Mouse (Mus musculus): ENCODE measurements at regions not wholly inside any gene's neighbourhood (a gene's known extent, or its start where the extent isn't known, plus 50 kb on each side); places are given as distances from the start of the nearest gene placed in this dataset.
"Not testable (repeated sequence)": the region's sequence is repeated elsewhere in the genome, so short reads cannot be mapped to it uniquely, and the experiment has no call there.

DNA sequence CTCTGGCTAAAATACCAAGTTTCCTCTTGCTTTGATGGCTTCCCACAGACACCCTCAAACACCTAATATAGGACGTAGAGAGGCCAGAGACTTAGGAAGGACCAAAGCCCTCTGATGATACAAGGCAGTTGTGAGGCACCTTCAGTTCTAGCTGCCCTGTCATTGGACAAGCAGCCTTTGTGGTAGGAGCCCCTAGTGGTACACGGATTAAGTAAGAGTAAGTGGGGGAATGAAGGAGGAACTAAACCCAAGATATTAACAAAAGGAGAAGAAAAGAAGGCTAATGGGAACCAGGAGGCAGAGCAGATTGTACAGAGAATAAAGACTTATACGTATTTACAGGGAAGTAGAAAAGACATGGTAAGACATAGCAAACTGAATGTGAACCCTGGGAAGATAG lies 352.3 kb upstream of the Tmco5 start:
- DNase-seq (ENCODE audit: low spot score in 2 of 2) = not testable (repeated sequence)

DNA sequence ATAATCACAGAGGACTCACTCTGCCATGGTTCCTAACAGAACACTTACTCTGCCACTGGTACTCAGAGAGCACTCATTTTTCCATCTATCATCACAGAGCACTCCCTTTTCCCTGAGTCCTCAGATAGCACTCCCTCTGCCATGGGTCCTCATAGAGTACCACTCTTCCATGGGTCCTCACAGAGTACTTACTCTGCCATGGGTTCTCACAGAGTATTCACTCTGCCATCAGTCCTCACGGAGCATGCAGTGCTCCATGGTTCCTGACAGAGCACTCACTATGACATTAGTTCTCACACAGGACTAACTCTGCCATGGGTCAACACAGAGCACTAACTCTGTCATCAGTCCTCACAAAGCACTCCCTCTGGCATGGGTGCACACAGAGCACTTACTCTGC lies 342.0 kb upstream of the Tmco5 start:
- no peak for DNase-seq (ENCODE audit: low spot score in 2 of 2)

DNA sequence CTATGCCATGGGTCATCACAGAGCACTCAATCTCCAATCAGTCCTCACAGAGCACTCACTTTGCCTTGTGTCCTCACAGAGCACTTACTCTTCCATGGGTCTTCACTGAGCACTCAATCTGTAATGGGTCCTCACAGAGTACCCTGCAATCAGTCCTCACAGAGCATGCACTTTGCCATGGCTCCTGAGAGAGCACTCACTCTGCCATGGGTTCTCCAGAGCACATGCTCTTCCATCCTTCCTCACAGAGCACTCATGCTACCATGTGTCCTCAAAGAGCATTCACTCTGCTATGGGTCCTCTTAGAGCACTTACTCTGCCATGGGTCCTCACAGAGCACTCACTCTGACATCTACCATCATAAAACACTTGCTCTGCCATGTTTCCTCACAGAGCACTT lies 319.1 kb upstream of the Tmco5 start:
- no peak for DNase-seq (ENCODE audit: low spot score in 2 of 2)

DNA sequence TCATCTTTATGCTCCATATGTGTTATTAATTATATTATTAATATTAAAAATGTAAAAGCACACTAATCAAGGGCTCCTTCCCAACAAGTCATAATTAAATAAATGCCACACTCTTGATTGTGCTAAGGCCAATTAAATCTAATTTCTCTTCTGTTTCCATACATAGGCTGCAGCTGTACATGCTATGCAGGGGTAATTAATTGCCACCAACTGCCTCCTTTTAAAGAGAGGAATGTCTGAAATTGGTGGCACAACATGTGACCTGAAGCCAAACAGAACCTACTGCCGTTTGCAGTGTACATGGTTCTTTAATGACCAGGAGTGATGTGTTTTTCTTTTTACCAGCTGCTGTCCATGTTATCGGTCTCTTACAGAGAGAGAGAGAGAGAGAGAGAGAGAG lies 294.5 kb upstream of the Tmco5 start:
- DNase-seq (ENCODE audit: low spot score in 2 of 2) = no peak

DNA sequence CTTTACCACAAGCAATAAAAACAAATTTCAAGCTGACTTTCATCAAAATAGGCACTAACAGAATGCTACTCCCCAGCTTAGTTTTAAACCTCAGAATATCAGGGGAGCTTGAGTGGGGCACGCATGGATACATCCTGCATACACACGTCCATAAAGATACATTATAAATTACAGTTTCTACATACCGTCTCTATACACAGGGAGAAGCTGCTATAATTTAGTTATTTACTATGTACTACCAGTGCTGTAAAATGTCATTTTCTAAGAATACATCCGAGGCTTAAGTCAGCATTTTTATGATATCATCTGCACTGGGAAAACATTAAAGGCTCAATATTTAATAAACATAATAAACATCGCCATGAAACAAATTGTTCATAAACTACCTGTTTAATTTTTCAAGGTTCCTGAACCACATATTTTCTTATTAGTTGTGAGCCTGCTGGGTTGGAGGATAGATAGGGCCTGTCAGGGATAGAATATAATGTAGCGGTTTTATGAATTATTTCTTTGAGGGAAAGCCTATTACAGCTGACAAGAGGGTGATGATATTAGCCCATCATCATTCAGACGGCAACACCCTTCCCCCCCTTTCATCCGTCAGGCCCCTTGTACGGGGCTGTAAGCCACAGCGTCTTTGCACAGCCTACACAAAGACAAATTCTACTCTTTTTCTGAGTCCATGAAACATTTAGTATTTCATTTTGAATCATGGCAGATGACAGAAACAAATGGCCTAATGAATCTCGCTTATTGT lies 292.1 kb upstream of the Tmco5 start:
- no peak for DNase-seq (ENCODE audit: low spot score in 2 of 2)

DNA sequence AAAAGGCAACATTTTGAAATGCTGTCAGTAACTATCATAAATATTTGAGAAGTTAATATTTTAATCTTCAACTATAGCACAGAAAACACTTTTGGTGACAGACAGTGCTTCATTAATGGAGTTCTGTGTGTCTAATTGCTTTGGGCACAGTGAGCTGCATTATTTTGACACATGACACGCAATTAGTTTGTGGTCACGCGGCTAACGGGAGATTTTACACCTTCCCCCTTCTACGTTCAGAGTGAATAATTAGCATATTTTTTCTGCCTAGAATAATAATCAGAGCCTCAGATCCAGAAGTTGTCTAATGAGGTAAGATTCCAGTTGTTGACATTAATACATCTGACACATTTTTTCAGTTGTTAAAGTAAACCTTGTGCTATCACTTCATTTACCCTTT lies 272.6 kb upstream of the Tmco5 start:
- no peak for DNase-seq (ENCODE audit: low spot score in 2 of 2)

DNA sequence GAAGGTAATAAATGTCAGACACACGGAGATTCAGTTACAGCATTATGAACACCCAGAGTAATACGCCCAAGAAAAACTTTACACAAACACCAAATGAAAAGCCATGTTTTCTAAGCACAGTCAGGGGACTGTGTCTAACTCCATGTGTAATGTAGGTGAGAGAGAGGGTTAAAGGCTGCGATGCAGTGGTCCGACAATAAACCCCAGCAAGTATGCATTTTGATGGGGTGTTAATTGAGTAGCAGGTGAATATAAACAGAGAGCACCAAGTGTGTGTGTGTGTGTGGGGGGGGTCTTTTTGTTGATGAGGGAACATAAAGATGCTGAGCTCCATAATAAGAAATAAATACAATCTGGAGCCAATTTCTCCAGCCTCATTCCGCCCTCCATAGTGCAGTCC lies 238.6 kb upstream of the Tmco5 start:
- DNase-seq (ENCODE audit: low spot score in 2 of 2) = no peak

DNA sequence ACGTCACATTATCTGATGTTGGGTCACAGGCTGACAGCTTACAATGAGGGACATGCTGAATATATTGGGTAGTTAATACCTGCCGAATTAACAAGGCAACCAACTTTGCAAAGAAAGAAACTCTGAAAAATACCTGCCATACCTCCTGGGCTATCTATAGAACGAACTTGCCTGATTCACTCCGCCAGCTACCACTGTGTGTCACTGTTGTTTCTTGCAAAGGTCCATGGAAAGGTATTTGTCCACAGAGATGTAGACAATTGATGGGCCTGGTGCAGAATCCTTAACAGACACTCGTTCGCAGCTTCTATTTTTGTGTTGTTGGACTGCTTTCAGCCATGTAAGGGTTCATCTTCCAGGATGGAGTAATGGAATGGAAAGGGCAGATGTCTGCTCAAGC lies 226.4 kb upstream of the Tmco5 start:
- DNase-seq (ENCODE audit: low spot score in 2 of 2) = no peak

DNA sequence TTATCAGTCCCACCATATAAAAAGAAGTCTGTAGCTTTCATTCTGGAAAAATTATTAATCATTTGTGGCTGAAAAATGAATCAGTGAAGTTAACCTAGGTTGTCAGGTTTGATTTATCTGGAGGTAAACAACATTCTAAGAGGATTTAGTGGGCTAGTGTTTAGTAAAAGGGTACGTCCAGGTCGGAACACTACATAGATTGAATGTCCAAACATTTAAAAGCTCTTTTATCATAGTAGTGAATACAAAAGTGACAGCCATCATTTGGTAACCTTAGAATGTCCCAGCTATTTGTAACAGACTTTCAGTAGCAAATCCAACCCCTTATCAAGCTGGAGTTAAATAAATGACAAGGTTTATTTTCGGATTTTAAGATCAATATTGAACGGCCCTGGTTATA lies 192.7 kb upstream of the Tmco5 start:
- no peak for DNase-seq (ENCODE audit: low spot score in 2 of 2)

DNA sequence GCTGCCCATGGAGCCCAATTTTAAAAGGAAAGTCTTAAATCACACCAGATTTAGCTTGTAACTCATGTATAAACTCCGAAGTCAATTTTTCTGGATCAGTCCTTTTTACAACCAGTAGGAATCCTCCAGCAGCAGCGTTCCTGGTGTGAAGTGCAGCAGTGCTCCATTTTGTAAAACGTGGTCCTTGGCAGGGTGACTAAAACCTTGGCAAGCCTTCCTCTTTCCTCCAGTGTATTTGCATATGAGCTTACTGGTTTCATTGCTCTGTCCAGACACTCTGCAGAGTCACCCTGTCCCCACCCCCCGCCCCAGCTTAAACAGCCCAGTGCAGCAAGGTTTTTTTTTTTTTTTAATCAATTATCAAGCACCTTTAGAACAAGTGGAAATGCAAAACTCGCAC lies 180.9 kb upstream of the Tmco5 start:
- no peak for DNase-seq (ENCODE audit: low spot score in 2 of 2)

DNA sequence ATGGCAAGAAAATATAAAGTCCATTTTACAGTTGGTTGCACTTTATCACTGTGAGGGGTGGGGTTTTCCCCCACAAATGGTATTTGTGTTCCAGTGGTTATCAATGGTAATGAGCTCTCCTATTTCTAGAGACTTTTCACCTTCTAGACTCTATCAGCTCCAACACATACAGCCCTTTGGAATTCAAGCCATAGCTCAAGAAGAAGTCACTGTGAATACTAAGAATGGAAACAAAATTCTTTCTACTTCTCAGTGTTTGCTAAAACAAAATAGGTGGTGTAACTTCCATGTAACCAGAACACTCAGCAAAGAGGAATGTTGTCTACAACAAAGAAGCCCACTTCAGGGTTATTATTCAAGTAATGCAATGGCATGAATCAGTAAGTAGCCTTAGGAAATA lies 173.8 kb upstream of the Tmco5 start:
- DNase-seq (ENCODE audit: low spot score in 2 of 2) = no peak

DNA sequence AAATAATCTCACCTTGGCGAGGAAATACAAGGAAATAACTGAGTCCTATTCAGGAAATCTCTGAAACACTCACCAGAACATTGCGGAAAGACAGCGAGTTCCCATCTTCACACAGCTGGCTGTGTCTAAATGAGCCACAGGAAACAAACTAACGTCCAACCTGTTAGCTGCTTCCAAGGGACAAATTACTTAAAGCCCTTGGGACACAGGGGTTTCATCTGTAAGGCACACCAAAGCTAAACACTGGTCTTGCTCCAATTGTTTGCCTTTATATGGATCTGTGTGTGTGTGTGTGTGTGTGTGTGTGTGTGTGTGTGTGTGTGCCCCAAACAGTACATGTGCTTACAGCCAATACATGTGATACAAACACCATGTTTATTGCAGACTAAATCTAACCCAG lies 168.9 kb upstream of the Tmco5 start:
- no peak for DNase-seq (ENCODE audit: low spot score in 2 of 2)

DNA sequence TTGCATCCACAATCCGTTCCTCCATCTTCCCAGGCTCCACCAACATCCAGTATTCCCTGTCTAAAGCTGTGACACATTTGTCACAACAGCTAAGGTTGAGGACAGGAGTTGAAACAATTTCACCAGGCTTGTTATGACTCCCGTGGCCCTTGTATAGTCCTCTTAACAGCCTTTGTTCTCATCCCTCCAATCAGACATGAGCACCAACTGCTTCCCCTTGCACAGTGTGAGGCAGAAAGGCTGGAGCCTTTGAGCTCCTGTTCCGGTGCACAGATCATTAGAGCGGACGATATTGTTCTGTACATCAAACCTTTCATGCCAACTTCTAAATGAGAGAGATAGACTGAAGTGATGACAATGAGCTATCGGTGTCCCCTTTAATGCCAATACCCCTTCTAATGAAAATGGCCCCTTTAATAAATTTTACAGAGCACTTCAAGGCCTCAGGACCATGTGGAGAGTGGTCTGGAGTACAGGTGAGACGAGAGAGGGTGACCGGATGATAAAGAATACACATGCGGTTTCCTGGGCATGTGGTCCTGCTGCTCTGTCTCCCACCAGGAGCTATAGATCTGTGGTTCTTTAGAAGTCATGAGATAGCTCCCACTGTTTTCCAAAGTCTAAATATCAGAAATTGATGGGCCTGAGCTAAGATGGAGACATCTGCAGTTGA lies 161.8 kb upstream of the Tmco5 start:
- DNase-seq (ENCODE audit: low spot score in 2 of 2) = no peak

DNA sequence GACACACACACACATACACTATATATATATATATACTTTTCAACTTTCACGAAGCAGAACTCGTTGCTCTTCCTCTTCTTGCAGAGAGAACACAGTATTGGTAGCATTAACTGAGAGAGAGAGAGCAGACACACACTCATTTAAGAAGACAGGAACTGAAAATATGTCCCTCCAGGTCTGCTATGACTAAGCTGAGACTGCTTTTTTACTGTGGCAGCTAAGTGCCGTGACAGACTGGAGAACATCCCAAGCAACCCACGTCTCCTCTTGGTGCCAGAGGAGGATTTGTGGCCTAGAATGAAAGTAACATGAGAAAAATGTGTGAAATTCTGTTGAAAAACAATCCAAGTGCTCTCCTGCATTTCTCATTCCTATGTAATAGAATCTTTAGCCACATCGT lies 159.9 kb upstream of the Tmco5 start:
- no peak for DNase-seq (ENCODE audit: low spot score in 2 of 2)

DNA sequence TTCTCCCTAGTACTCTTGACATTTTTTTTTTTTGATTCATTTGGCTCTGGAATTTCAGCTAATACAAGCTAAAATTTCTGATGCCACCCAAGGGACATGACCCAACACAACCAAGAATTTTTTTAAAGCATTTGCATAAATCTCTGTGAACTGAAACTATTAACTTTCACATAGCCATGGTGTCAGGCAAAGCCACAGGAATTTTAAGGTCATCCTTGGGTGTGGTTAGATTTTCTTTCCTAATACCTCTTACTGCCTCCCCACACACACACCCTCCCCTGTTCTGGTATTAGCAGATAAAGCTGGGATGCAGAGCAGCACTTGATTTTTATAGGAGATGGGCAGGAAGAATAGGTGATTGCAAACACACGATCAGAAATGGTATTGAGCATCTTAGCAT lies 150.9 kb upstream of the Tmco5 start:
- DNase-seq (ENCODE audit: low spot score in 2 of 2) = no peak

DNA sequence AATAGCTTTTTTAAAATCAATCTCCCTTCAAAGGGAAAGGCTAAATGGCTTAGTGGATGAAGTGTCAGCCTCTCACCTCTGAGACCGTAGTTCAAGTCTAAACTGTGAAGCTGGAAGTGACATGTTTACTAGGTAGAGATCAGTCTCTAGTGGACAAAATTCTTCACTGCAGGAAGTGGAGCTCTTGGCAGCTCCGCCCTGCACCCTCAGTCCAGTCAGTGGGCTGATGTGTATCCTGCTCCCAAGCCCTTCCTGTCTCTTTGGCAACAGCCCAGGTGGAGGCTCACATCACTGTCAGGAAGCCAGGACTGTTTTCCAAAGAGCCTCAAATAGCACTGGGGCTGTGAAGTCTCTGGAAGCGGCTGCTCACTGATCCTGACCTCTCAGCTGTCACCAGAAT lies 142.8 kb upstream of the Tmco5 start:
- DNase-seq (ENCODE audit: low spot score in 2 of 2) = peak; percentile 33 to 45

DNA sequence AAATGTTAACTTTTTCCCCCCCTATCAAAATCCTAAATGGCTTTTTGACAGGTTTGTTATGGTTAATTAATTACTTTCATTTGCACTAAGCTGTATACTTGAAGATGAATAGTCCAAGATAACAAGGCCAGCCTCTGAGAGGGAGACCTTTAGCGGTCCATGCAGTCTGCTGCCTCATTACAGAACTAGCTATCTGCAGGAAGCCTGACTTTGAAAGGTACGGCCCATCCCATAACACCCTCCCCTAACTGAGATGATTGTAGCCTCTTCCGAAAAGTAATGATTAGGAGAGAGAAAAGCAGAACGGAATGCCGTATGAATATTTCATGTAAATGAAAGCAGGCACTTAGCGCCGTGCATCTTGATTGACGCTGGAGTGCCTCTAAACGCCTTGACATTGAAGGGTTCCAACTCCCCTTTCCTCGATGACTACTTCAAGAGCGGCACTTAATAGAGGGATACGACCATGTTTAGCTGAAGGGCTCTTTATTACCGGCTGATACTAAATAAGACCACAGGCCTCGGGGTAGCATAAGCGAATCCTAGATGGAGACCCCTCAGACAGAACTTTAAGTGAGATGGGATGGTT lies 109.9 kb upstream of the Tmco5 start:
- DNase-seq (ENCODE audit: low spot score in 2 of 2) = no peak

DNA sequence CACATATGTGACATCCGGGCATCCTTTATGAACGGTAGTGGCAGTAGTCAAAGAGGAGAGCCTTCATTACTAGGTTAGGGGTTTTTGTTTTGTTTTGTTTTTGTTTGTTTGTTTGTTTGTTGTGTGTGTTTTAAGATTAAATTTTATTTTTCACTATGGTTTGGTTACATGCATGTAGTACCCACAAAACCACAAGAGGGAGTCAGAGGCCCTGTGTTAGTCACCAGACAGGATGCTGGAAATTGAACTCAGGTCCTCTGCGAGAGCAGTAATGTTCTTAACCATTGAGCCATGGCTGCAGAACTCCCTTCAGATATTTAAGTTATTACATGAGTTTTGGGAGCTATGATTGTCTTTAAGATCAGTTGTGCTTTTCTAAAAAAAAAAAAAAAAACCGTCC lies 109.3 kb upstream of the Tmco5 start:
- DNase-seq (ENCODE audit: low spot score in 2 of 2) = no peak

DNA sequence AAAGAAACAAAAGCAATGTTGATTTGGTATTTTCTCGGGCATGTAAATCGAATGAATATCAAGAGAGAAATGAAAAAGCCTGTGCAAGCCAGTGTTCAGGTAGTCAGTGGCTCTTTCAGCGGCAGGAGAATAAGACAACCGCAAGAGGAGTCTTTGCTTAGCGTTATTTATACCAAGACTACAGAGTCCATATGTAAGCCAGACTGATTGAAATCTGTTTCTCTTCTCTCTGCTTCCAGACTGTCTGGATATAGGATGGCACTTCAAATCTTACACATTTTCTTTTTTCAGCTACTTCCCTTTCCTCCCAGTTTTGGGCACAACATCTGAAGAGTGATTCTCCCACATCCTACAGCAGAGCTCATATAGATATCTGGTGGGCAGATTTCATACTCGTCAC lies 105.9 kb upstream of the Tmco5 start:
- DNase-seq (ENCODE audit: low spot score in 2 of 2) = no peak

DNA sequence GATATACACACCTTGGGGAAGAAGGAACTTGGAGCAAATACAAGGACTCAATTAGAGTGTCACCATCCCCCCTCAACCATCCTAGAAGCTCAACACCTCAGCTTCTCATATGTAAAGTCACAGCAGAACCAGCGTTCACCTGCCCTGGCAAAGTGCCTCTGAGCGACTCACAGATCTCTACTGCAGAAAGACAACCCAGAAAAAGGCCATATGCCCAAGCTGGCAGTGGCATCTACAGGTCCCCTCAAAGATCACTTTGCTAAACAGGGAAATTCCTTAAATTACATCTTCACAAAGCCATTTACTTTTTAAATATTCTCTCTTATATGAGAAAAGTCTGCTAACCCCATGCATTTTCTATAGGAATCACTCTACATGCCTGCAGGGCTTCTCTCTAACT lies 78.3 kb upstream of the Tmco5 start:
- no peak for DNase-seq (ENCODE audit: low spot score in 2 of 2)

DNA sequence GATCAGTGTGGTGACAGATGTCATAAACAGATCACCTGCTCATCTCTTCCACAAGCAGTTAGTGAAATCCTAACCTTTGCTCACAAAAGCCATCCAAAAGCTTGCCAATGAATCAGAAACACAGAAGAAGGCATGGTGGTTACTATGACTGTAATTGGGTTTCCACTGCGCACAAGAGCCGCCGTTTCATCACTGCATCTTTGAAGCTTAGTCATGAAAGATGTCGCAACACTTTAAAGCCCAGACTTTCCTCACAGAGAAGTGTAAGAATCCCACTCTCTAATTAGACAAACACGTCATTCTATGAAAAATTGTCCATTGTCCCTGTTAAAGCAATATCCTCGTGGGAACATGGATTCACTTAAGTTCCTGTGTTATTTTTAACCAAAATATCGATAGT lies 76.9 kb upstream of the Tmco5 start:
- DNase-seq (ENCODE audit: low spot score in 2 of 2) = no peak

DNA sequence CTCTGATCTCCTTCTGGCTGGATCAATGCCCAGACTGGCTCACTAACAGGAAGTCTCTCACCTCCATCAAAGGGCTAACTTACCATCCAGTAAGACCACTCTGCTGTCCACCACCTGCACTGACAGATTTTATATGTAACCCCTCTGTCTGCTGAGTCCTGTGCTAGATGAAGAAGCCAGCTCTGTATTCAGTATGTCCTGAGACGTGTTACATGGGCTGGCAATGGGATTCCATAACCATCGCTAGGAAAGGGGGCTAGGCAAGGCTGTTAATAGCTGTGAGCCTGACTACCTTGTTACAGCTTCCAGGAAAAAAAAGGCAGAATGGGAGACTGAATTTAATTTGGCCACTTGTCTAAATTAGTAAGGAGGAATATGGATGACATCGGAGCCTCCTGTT lies 71.3 kb upstream of the Tmco5 start:
- no peak for DNase-seq (ENCODE audit: low spot score in 2 of 2)

DNA sequence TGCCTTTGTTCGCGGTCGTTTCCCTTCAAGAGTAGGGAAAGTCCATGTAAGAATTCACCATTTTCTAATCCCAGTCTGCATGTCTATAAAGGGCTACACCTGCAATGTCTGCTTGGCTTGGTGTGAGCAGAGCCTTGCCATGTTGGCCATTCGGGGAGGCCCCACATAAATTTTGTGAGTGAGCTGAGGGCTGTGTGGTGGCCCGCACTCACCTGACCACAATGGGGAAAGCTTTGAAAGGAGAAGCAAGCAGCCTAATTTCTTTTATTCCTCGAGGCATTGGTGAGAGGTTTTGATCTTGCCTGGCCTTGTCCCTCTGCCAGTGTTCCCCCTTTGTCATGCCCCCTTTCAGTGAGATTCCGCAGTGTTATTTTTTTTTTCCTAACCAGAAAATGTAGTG lies 70.9 kb upstream of the Tmco5 start:
- no peak for DNase-seq (ENCODE audit: low spot score in 2 of 2)

Measured in gastrocnemius, adult 8-10 months (tissue).